Mouse (Mus musculus) embryonic facial prominence, embryonic 12.5 days (tissue): Measurements from ENCODE around the gene Il11ra1. TPM values are rescaled to one million over a fixed set of nuclear protein-coding genes. Genes with fewer than 3 reads are reported as not detected.

ENCODE experiments used
- ATAC-seq: fragments of 200-750 bp; cut with Nextera tagmentation; 2 replicates; pipeline ENCODE4 v1.8.0; 2017; ENCODE audit not compliant: insufficient number of reproducible peaks, insufficient read depth, low FRiP score, low TSS enrichment
- H3K27ac ChIP-seq: fragments of 300-500 bp; sonication (generic); 2 replicates; pipeline ENCODE4 v1.5.1; 2016; ENCODE audit warnings: mild to moderate bottlenecking
- H3K27me3 ChIP-seq: fragments of 300-500 bp; sonication (generic); 2 replicates; pipeline ENCODE4 v1.6.1; 2016; ENCODE audit warnings: mild to moderate bottlenecking, moderate library complexity
- H3K36me3 ChIP-seq: fragments of 300-500 bp; sonication (generic); 2 replicates; pipeline ENCODE4 v1.6.1; 2016; ENCODE audit warnings: mild to moderate bottlenecking
- H3K4me1 ChIP-seq: fragments of 300-500 bp; sonication (generic); 2 replicates; pipeline ENCODE4 v1.6.1; 2016
- H3K4me2 ChIP-seq: fragments of 300-500 bp; sonication (generic); replicated peaks from 2 replicates; pipeline ENCODE4 v1.6.1; 2016; ENCODE audit warnings: mild to moderate bottlenecking, moderate library complexity
- H3K4me3 ChIP-seq: fragments of 300-500 bp; sonication (generic); 2 replicates; pipeline ENCODE4 v1.5.1; 2016; ENCODE audit warnings: mild to moderate bottlenecking
- H3K9ac ChIP-seq: fragments of 300-500 bp; sonication (generic); 2 replicates; pipeline ENCODE4 v1.6.1; 2016; ENCODE audit warnings: mild to moderate bottlenecking, moderate library complexity
- H3K9me3 ChIP-seq: fragments of 300-500 bp; sonication (generic); 2 replicates; pipeline ENCODE4 v1.6.1; 2016; ENCODE audit warnings: mild to moderate bottlenecking, moderate library complexity
- WGBS: fragments of 180-500 bp; shearing (Covaris S2); methylation state at CpG from one replicate; pipeline ENCODE4 v1.1.7; 2016; 5-methylcytosine and 5-hydroxymethylcytosine counted together
- polyA plus RNA-seq: library from polyadenylated mRNA; unstranded; fragments of >200 nt; fragmentation: Nextera tagmentation; extraction: Ambion mirVana; gene quantifications from 2 replicates; pipeline ENCODE4 v1.2.1, GENCODE M21; 2016

The Il11ra1 gene
- polyA plus RNA-seq, 1 experiment from 2014 or later: 358 TPM

GRCm38 (mm10) chr4:41712421-41713196 lies 12.8 kb downstream of the Il11ra1 start:
- H3K4me1 ChIP-seq: peaks cover 42% of the 10 kb centered on the region
- WGBS: 43% methylated on average over 31 of the region's 31 CpGs
- H3K27me3 ChIP-seq: no peaks in the 10 kb centered on the region
- peak overlapping the region; percentile 83 for H3K4me2 ChIP-seq
- H3K4me3 ChIP-seq: peak overlapping the region; percentile 82
- H3K36me3 ChIP-seq: peaks cover 31% of the 10 kb centered on the region
- H3K27ac ChIP-seq: peak overlapping the region; percentile 77
- ATAC-seq: 0 out of 2 replicates have a peak, but pooled peaks have one; percentile 1
- H3K9me3 ChIP-seq: no peaks in the 10 kb centered on the region
- peak overlapping the region; percentile 91 for H3K9ac ChIP-seq

- Histone ChIP-seq H3K4me1 (peaks cover 35% of the 10 kb centered on the region), H3K4me2 (peak within 1 kb of the TSS; percentile 83), H3K9ac (peak within 1 kb of the TSS; percentile 91), H3K4me3 (peak within 1 kb of the TSS; percentile 82), H3K27me3 (no peaks in the 10 kb centered on the region), H3K27ac (peak within 1 kb of the TSS; percentile 77), H3K9me3 (no peaks in the 10 kb centered on the region), H3K36me3 (peaks cover 32% of the 10 kb centered on the region)
- WGBS: 1% methylated on average over 60 of the region's 61 CpGs
- peak; percentile 24; the same call in 1 of the 2 replicates for ATAC-seq
These were observed 13.6 kb downstream of the Il11ra1 start, which contains the start of gene Rpp25l for GRCm38 (mm10) chr4:41713197-41714067. Rpp25l (minus strand) TSS chr4:41713534.

- Histone ChIP-seq H3K4me3 (peak overlapping the region; percentile 82; the same call in 1 of the 2 replicates), H3K9me3 (no peaks in the 10 kb centered on the region), H3K36me3 (peaks cover 40% of the 10 kb centered on the region), H3K4me2 (peak overlapping the region; percentile 83), H3K4me1 (peaks cover 35% of the 10 kb centered on the region), H3K27ac (no peak overlapping the region), H3K9ac (0 out of 2 replicates have a peak overlapping the region, but pooled peaks have one; percentile 91), H3K27me3 (no peaks in the 10 kb centered on the region)
- ATAC-seq: no peak
- 21% methylated on average over 8 of the region's 8 CpGs for WGBS
These were observed 14.5 kb downstream of the Il11ra1 start for GRCm38 (mm10) chr4:41714276-41714675.

- Histone ChIP-seq H3K27ac (no peak overlapping the region), H3K36me3 (peaks cover 47% of the 10 kb centered on the region), H3K9me3 (no peaks in the 10 kb centered on the region), H3K9ac (no peak overlapping the region), H3K27me3 (no peaks in the 10 kb centered on the region), H3K4me1 (peaks cover 35% of the 10 kb centered on the region), H3K4me2 (no peak overlapping the region), H3K4me3 (no peak overlapping the region)
- ATAC-seq: no peak
- 82% methylated on average over 8 of the region's 8 CpGs for WGBS
These were observed 15.3 kb downstream of the Il11ra1 start for GRCm38 (mm10) chr4:41715082-41715481.

GRCm38 (mm10) chr4:41715596-41715995 lies 15.8 kb downstream of the Il11ra1 start:
- Histone ChIP-seq H3K27me3 (no peaks in the 10 kb centered on the region), H3K4me1 (peaks cover 35% of the 10 kb centered on the region), H3K27ac (no peak overlapping the region), H3K36me3 (peaks cover 47% of the 10 kb centered on the region), H3K9me3 (no peaks in the 10 kb centered on the region), H3K4me3 (no peak overlapping the region), H3K4me2 (no peak overlapping the region), H3K9ac (no peak overlapping the region)
- no peak for ATAC-seq
- 83% methylated on average over 5 of the region's 5 CpGs for WGBS

GRCm38 (mm10) chr4:41716834-41717233 lies 17.0 kb downstream of the Il11ra1 start:
- no peaks in the 10 kb centered on the region for H3K9me3 ChIP-seq
- H3K36me3 ChIP-seq: peaks cover 37% of the 10 kb centered on the region
- H3K4me1 ChIP-seq: peaks cover 30% of the 10 kb centered on the region
- peak overlapping the region; percentile 71; the same call in 1 of the 2 replicates for H3K27ac ChIP-seq
- H3K4me3 ChIP-seq: no peak overlapping the region
- peak; percentile 2; the same call in 1 of the 2 replicates for ATAC-seq
- WGBS: 30% methylated on average over 6 of the region's 6 CpGs
- no peaks in the 10 kb centered on the region for H3K27me3 ChIP-seq
- H3K9ac ChIP-seq: peak overlapping the region; percentile 6; the same call in 1 of the 2 replicates
- H3K4me2 ChIP-seq: no peak overlapping the region

- peaks cover 21% of the 10 kb centered on the region for H3K4me1 ChIP-seq
- peaks cover 45% of the 10 kb centered on the region for H3K27me3 ChIP-seq
- peak; percentile 85 for ATAC-seq
- H3K9ac ChIP-seq: peak within 1 kb of the TSS; percentile 84
- WGBS: under 1% methylated on average over 27 of the region's 27 CpGs
- H3K4me2 ChIP-seq: peak within 1 kb of the TSS; percentile 76
- H3K9me3 ChIP-seq: no peaks in the 10 kb centered on the region
- 0 out of 2 replicates have a peak within 1 kb of the TSS, but pooled peaks have one; percentile 23 for H3K27ac ChIP-seq
- H3K4me3 ChIP-seq: peak within 1 kb of the TSS; percentile 89
- peaks cover 16% of the 10 kb centered on the region for H3K36me3 ChIP-seq
These were observed 23.1 kb downstream of the Il11ra1 start, which contains the start of gene Dctn3 for GRCm38 (mm10) chr4:41722918-41723351. Dctn3 (minus strand) TSS chr4:41723170.

GRCm38 (mm10) chr4:41726826-41727621 lies 27.2 kb downstream of the Il11ra1 start:
- H3K36me3 ChIP-seq: no peaks in the 10 kb centered on the region
- peaks cover 82% of the 10 kb centered on the region for H3K27me3 ChIP-seq
- H3K4me3 ChIP-seq: no peak overlapping the region
- 13% methylated on average over 20 of the region's 20 CpGs for WGBS
- no peaks in the 10 kb centered on the region for H3K9me3 ChIP-seq
- no peak overlapping the region for H3K27ac ChIP-seq
- peaks cover 23% of the 10 kb centered on the region for H3K4me1 ChIP-seq
- no peak for ATAC-seq
- H3K9ac ChIP-seq: no peak overlapping the region
- no peak overlapping the region for H3K4me2 ChIP-seq

GRCm38 (mm10) chr4:41731052-41731765 lies 31.4 kb downstream of the Il11ra1 start, which contains the start of gene Arid3c:
Arid3c (minus strand) TSS chr4:41731142.
- peak within 1 kb of the TSS; percentile 36 for H3K4me3 ChIP-seq
- peak within 1 kb of the TSS; percentile 61 for H3K4me2 ChIP-seq
- H3K27me3 ChIP-seq: peaks cover 69% of the 10 kb centered on the region
- H3K27ac ChIP-seq: no peak within 1 kb of the TSS
- 1% methylated on average over 49 of the region's 50 CpGs for WGBS
- ATAC-seq: no peak
- H3K9me3 ChIP-seq: no peaks in the 10 kb centered on the region
- H3K9ac ChIP-seq: peak within 1 kb of the TSS; percentile 38; the same call in 1 of the 2 replicates
- H3K4me1 ChIP-seq: peaks cover 8% of the 10 kb centered on the region; the same call in 1 of the 2 replicates
- no peaks in the 10 kb centered on the region for H3K36me3 ChIP-seq

- 47% methylated on average over 8 of the region's 8 CpGs for WGBS
These were observed 37.9 kb downstream of the Il11ra1 start for GRCm38 (mm10) chr4:41737602-41738255.

More at GRCm38 (mm10) chr4:41737602-41738255, 37.9 kb downstream of the Il11ra1 start:
- Histone ChIP-seq H3K27ac (no peak overlapping the region), H3K9me3 (no peaks in the 10 kb centered on the region), H3K9ac (no peak overlapping the region), H3K36me3 (peaks cover 14% of the 10 kb centered on the region), H3K27me3 (peaks cover 9% of the 10 kb centered on the region), H3K4me2 (no peak overlapping the region), H3K4me3 (no peak overlapping the region), H3K4me1 (peaks cover 14% of the 10 kb centered on the region)
- ATAC-seq: no peak
